Mouse (Mus musculus) layer of hippocampus, adult 18-20 months (tissue): ENCODE results near the gene Ptms. TPM values are rescaled to one million over a fixed set of nuclear protein-coding genes. Genes with fewer than 3 reads are reported as not detected.

Source experiments
- DNase-seq, 2 experiments: peaks; one replicate each; pipeline ENCODE4 v3.0.0; 2022; ENCODE audit warnings: low spot score in 2 of 2
- long read RNA-seq: library from polyadenylated mRNA; stranded (forward); transcript quantifications from one replicate; pipeline ENCODE4 v2.0.0, GENCODE M21; 2021
- total RNA-seq, 2 experiments: library from RNA; stranded (reverse); gene quantifications; 2 replicates each; pipeline ENCODE4 v1.2.3; 2021

Ptms gene
- 1,000 to 10,000 TPM; 1,033 to 1,052 TPM for total RNA-seq
- long read RNA-seq, transcript Ptms-201 (5 exons, 1,149 nt), result major isoform, 163 of 223 reads
- long read RNA-seq, transcript Ptms-203 (4 exons, 629 nt), result minor isoform, 15 of 223 reads
- long read RNA-seq, partial matches to known transcripts, result 30 of 223 reads
- long read RNA-seq, other reads (novel, unspliced or antisense), result 15 of 223 reads

GRCm38 (mm10) chr6:124919695-124920317 lies at the start of gene Ptms:
TSS of gene Ptms (minus strand) at chr6:124920103.
- DNase-seq, result peak; percentile 90 to 95

- peak in 1 of 2 experiments; percentile 47 for DNase-seq
These were observed 47.9 kb upstream of the Ptms start for GRCm38 (mm10) chr6:124967766-124968165.

- no peak for DNase-seq
These were observed 46.7 kb upstream of the Ptms start for GRCm38 (mm10) chr6:124966466-124967118.

GRCm38 (mm10) chr6:124965747-124966146 lies 45.8 kb upstream of the Ptms start:
- DNase-seq, result no peak

GRCm38 (mm10) chr6:124965088-124965719 lies 45.3 kb upstream of the Ptms start, which contains the start of gene Cops7a:
TSS of gene Cops7a (minus strand) at chr6:124965538.
- DNase-seq, result peak; percentile 96

GRCm38 (mm10) chr6:124964638-124965037 lies 44.7 kb upstream of the Ptms start:
- DNase-seq, result peak in 1 of 2 experiments; percentile 3

GRCm38 (mm10) chr6:124961021-124961420 lies 41.1 kb upstream of the Ptms start:
- no peak for DNase-seq

GRCm38 (mm10) chr6:124959960-124960359 lies 40.1 kb upstream of the Ptms start:
- no peak for DNase-seq

- DNase-seq, result no peak
These were observed 38.2 kb upstream of the Ptms start for GRCm38 (mm10) chr6:124958127-124958526.

GRCm38 (mm10) chr6:124955212-124955611 lies 35.3 kb upstream of the Ptms start:
- no peak for DNase-seq

GRCm38 (mm10) chr6:124953991-124954715 lies 34.2 kb upstream of the Ptms start:
- DNase-seq, result no peak

- no peak for DNase-seq
These were observed 23.6 kb upstream of the Ptms start for GRCm38 (mm10) chr6:124943526-124943925.

GRCm38 (mm10) chr6:124941679-124942078 lies 21.8 kb upstream of the Ptms start:
- no peak for DNase-seq

- DNase-seq, result no peak
These were observed 18.7 kb upstream of the Ptms start for GRCm38 (mm10) chr6:124938554-124938953.

- DNase-seq, result no peak
These were observed 17.6 kb upstream of the Ptms start for GRCm38 (mm10) chr6:124937493-124937892.

GRCm38 (mm10) chr6:124936681-124937080 lies 16.8 kb upstream of the Ptms start:
- no peak for DNase-seq

- DNase-seq, result no peak
These were observed 14.8 kb upstream of the Ptms start for GRCm38 (mm10) chr6:124934670-124935069.

- DNase-seq, result no peak
These were observed 13.2 kb upstream of the Ptms start for GRCm38 (mm10) chr6:124933127-124933526.

GRCm38 (mm10) chr6:124932314-124932695 lies 12.4 kb upstream of the Ptms start:
- DNase-seq, result no peak

GRCm38 (mm10) chr6:124931525-124932313 lies 11.8 kb upstream of the Ptms start:
- DNase-seq, result peak; percentile 43 to 74
